Comparison of ENCODE assay signal across 8 mouse cellular contexts in the genomic region with DNA sequence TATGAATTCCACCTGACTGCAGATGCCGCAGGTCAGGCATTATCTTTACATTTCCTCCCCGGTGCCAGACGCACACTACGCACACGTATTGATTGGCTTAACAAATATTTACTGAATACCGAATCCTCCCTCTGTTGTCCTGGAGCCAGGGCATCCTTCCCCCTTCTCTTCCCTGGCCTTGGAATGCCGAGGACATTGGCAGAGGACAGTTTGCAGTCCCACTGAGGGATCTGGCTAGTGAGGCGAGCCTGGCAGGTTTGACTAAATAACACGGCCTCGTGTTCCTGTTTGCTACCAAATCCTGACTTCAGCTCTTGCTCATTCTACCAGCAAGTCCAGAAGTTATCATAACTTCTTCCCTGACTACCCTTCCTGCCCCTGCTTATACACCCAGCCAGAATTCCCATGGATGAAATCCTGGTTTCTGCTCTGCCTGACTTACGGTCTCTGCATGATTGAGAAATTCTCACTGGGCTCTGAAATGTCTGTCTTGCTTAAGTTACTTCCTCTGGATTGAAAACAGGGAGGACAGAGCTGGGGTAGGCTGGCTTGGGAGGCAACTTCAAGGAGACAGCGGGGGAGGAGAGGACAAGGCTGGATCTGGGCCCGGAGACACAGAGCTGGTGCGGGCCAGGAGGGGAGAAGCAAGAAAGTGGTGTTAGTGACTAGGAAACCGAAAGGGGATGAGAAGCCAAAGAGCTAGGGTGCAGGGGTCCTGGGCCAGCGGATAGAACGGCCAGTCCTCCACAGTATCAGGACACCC. TPM values are rescaled to one million over a fixed set of nuclear protein-coding genes. Genes with fewer than 3 reads are reported as not detected.
A peak's percentile ranks its signal among the peaks of the same experiment; 100 is the strongest.
DNase-seq lines count a peak whose midpoint lies in the region; ATAC-seq and TF ChIP-seq lines count a peak whose summit lies in the region.

No protein-coding gene starts in this region.

- no peaks in the 10 kb centered on the region for H3K9me3 ChIP-seq in heart, embryonic 12.5 days (replicated peaks)
- no peaks in the 10 kb centered on the region for H3K9me3 ChIP-seq in midbrain, embryonic 15.5 days

- peaks cover 40% of the 10 kb centered on the region for H3K4me1 ChIP-seq in liver, adult 2 months (ENCODE audit: control insufficient read depth, insufficient read depth, low read length)
- H3K4me1 ChIP-seq in heart, embryonic 12.5 days (replicated peaks), result peaks cover 84% of the 10 kb centered on the region
- H3K4me1 ChIP-seq in midbrain, embryonic 15.5 days, result peaks cover 9% of the 10 kb centered on the region; the same call in 1 of the 2 replicates

- peaks cover 25% of the 10 kb centered on the region for H3K36me3 ChIP-seq in liver, adult 2 months (ENCODE audit: control insufficient read depth, insufficient read depth, low read length)
- peaks cover 19% of the 10 kb centered on the region for H3K36me3 ChIP-seq in heart, embryonic 12.5 days
- peaks cover 35% of the 10 kb centered on the region for H3K36me3 ChIP-seq in midbrain, embryonic 15.5 days (replicated peaks)

- H3K27ac ChIP-seq in liver, adult 2 months (replicated peaks; ENCODE audit: insufficient read depth, low read depth, low read length), result peak overlapping the region; percentile 74
- peak overlapping the region; percentile 72 for H3K27ac ChIP-seq in heart, embryonic 12.5 days (ENCODE audit: poor library complexity, severe bottlenecking)
- H3K27ac ChIP-seq in midbrain, embryonic 15.5 days, result 0 out of 2 replicates have a peak overlapping the region, but pooled peaks have one; percentile 10

- TF ChIP-seq CTCF in liver, adult 2 months (IDR thresholded peaks at IDR 0.05; ENCODE audit: low read depth, low read length), result no peak

- H3K79me2 ChIP-seq in liver, adult 2 months (ENCODE audit: control insufficient read depth, insufficient read depth, low read length), result peaks cover 2% of the 10 kb centered on the region; the same call in 1 of the 2 replicates

- 0 out of 2 replicates have a peak overlapping the region, but pooled peaks have one; percentile 8 for H3K4me2 ChIP-seq in heart, embryonic 12.5 days
- no peak overlapping the region for H3K4me2 ChIP-seq in midbrain, embryonic 15.5 days

- H3K4me3 ChIP-seq in liver, adult 2 months (ENCODE audit: insufficient read depth, low read depth, low read length), result no peak overlapping the region
- no peak overlapping the region for H3K4me3 ChIP-seq in heart, embryonic 12.5 days
- H3K4me3 ChIP-seq in midbrain, embryonic 15.5 days, result no peak overlapping the region

- peak; percentile 90 for DNase-seq in liver, adult 2 months (ENCODE audit: extremely low read depth, low read depth, low spot score)
- no peak for DNase-seq in liver
- DNase-seq in cerebellum, postnatal 25 days, result peak; percentile 64 to 72
- peak; percentile 66 for DNase-seq in kidney, postnatal 14 days
- DNase-seq in embryo, embryonic 10.5 days (ENCODE audit: low spot score), result no peak

- no peaks in the 10 kb centered on the region for H3K27me3 ChIP-seq in liver, adult 2 months (ENCODE audit: control insufficient read depth, insufficient read depth, low read length)
- H3K27me3 ChIP-seq in heart, embryonic 12.5 days (replicated peaks), result no peaks in the 10 kb centered on the region
- H3K27me3 ChIP-seq in midbrain, embryonic 15.5 days (replicated peaks), result no peaks in the 10 kb centered on the region

- WGBS in liver, adult 2 months, result 10% methylated on average over 17 of the region's 17 CpGs
- 45% methylated on average over 17 of the region's 17 CpGs for WGBS in heart, embryonic 12.5 days
- WGBS in midbrain, embryonic 15.5 days, result 67% methylated on average over 17 of the region's 17 CpGs

- no peak for TF ChIP-seq POLR2A in liver, adult 2 months (IDR thresholded peaks at IDR 0.05; ENCODE audit: extremely low read depth, insufficient read depth, low read length)

- H3K9ac ChIP-seq in liver, adult 2 months (ENCODE audit: low read depth, low read length), result peak overlapping the region; percentile 40
- peak overlapping the region; percentile 40; the same call in 1 of the 2 replicates for H3K9ac ChIP-seq in heart, embryonic 12.5 days
- no peak overlapping the region for H3K9ac ChIP-seq in midbrain, embryonic 15.5 days

- no peak for ATAC-seq in heart, embryonic 12.5 days (ENCODE audit: insufficient number of reproducible peaks, low FRiP score)
- ATAC-seq in midbrain, embryonic 15.5 days (replicated peaks), result no peak
- ATAC-seq in megakaryocyte, adult 5-6 weeks (ENCODE audit: poor library complexity, severe bottlenecking), result no peak

RNA-seq across cellular contexts. Expression of a gene that starts 21.0 kb away (rescaled TPM):
- total RNA-seq in liver, adult 2 months (2014; rRNA removed), result 193 and 278 TPM in 2 replicates
- 354 and 373 TPM in 2 replicates for polyA plus RNA-seq in liver, adult 2 months (2012; rRNA removed)
- polyA plus RNA-seq in heart, embryonic 12.5 days (2016; fragmentation: Nextera tagmentation; extraction: Ambion mirVana), result 43.3 and 46.1 TPM in 2 replicates
- polyA plus RNA-seq in midbrain, embryonic 15.5 days (2015; fragmentation: Nextera tagmentation; extraction: Ambion mirVana), result 117 and 119 TPM in 2 replicates
- 85.5 and 104 TPM in 2 replicates for total RNA-seq in megakaryocyte, adult 5-6 weeks (2015)
- total RNA-seq in megakaryocyte, adult 5-6 weeks (2017), result 62.4 and 72.2 TPM in 2 replicates

RNA-seq across cellular contexts. Expression of a gene that starts 42.8 kb away (rescaled TPM):
- total RNA-seq in liver, adult 2 months (2014; rRNA removed), result 27.7 and 29.1 TPM in 2 replicates
- polyA plus RNA-seq in liver, adult 2 months (2012; rRNA removed), result 29.4 and 44.7 TPM in 2 replicates
- 27.8 and 28.2 TPM in 2 replicates for polyA plus RNA-seq in heart, embryonic 12.5 days (2016; fragmentation: Nextera tagmentation; extraction: Ambion mirVana)
- 5.8 and 5.9 TPM in 2 replicates for polyA plus RNA-seq in midbrain, embryonic 15.5 days (2015; fragmentation: Nextera tagmentation; extraction: Ambion mirVana)
- 82.5 and 89.6 TPM in 2 replicates for total RNA-seq in megakaryocyte, adult 5-6 weeks (2015)
- 120 and 128 TPM in 2 replicates for total RNA-seq in megakaryocyte, adult 5-6 weeks (2017)

Comparison
In these comparisons a context has a peak if more than half of its experiments do, and no peak if none do; other contexts are left out.
1. DNase-seq: peak in liver, adult 2 months (single experiment), cerebellum, postnatal 25 days (2 of 2) and kidney, postnatal 14 days (single experiment); none in liver (single experiment) and embryo, embryonic 10.5 days (single experiment).
2. H3K27ac ChIP-seq: peak in every context shown above with its lines; median percentile 74 in liver, adult 2 months; 72 in heart, embryonic 12.5 days; 10 in midbrain, embryonic 15.5 days.